Mouse (Mus musculus) forebrain, embryonic 10.5 days (tissue): ENCODE data around the gene Slc8a1. TPM values are rescaled to one million over a fixed set of nuclear protein-coding genes. Genes with fewer than 3 reads are reported as not detected.
A peak's percentile ranks its signal among the peaks of the same experiment; 100 is the strongest.

Source experiments
- DNase-seq: peaks from one replicate; pipeline ENCODE4 v3.0.0-alpha.2; 2017; ENCODE audit warnings: low spot score; ENCODE audit errors: extremely low spot score
- H3K27ac ChIP-seq: fragments of 300-500 bp; sonication (generic); 2 replicates; pipeline ENCODE4 v1.5.1; 2016; ENCODE audit warnings: mild to moderate bottlenecking
- H3K27me3 ChIP-seq: fragments of 300-500 bp; sonication (generic); 2 replicates; pipeline ENCODE4 v1.6.1; 2016; ENCODE audit warnings: mild to moderate bottlenecking; ENCODE audit not compliant: poor library complexity, severe bottlenecking
- H3K36me3 ChIP-seq: fragments of 300-500 bp; sonication (generic); replicated peaks from 2 replicates; pipeline ENCODE4 v1.6.1; 2016; ENCODE audit warnings: mild to moderate bottlenecking, moderate library complexity
- H3K4me1 ChIP-seq: fragments of 300-500 bp; sonication (generic); 2 replicates; pipeline ENCODE4 v1.6.1; 2016
- H3K4me3 ChIP-seq: fragments of 300-500 bp; sonication (generic); 2 replicates; pipeline ENCODE4 v1.5.1; 2016; ENCODE audit warnings: mild to moderate bottlenecking, moderate library complexity
- H3K9me3 ChIP-seq: fragments of 300-500 bp; sonication (generic); 2 replicates; pipeline ENCODE4 v1.6.1; 2016; ENCODE audit warnings: mild to moderate bottlenecking, moderate library complexity
- WGBS: fragments of 180-500 bp; shearing (Covaris S2); methylation state at CpG from one replicate; pipeline ENCODE4 v1.1.7; 2016; 5-methylcytosine and 5-hydroxymethylcytosine counted together
- polyA plus RNA-seq: library from polyadenylated mRNA; unstranded; fragments of >200 nt; fragmentation: Nextera tagmentation; extraction: Ambion mirVana; gene quantifications from 2 replicates; pipeline ENCODE4 v1.2.1, GENCODE M21; 2016

Slc8a1 gene
- polyA plus RNA-seq, 1 experiment from 2014 or later, result 0.69 TPM

DNA sequence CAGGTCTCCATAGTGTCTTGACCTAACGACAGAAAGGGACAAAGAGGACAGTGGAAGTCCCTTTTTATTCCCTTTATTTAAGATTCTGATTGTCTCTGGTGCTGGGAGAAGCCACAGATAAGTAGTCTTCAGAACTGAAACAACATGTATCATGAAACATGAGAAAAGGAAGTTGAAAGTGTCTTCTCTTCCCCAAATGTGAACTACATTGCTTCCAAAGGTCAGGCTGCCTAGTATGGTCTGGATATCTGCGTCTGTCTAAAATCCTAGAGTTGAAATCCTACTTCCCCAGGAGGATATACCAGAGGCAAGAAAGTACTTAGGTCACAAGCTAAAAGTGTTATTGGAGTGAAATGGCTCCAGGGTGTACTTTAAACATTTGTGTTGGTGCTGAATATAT lies 34.9 kb downstream of the Slc8a1 start:
- Histone ChIP-seq H3K4me1 (peaks cover 12% of the 10 kb centered on the region), H3K36me3 (no peaks in the 10 kb centered on the region), H3K27me3 (no peaks in the 10 kb centered on the region), H3K4me3 (no peak overlapping the region), H3K27ac (no peak overlapping the region), H3K9me3 (no peaks in the 10 kb centered on the region)
- 73% methylated on average over 2 of the region's 2 CpGs for WGBS
- no peak for DNase-seq

DNA sequence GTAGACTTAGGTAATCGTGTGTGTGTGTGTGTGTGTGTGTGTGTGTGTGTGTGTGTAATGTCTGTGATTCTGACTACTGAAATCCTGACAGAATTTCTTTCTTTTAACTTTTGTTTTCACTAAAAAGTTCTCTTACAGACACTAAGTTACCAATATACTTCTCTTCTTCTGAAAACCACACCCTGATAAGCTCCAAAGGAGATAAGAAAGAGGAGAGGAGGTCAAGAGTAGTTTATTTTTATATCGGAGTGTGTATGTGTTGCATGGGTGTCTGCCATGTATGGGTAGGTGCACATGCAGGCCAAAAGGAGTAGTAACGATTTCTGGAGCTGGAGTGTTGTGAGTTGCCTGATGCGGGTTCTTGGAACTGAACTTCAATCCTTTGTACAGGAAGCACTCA lies 36.5 kb downstream of the Slc8a1 start:
- Histone ChIP-seq H3K27ac (no peak overlapping the region), H3K27me3 (no peaks in the 10 kb centered on the region), H3K36me3 (no peaks in the 10 kb centered on the region), H3K4me1 (peaks cover 12% of the 10 kb centered on the region), H3K9me3 (no peaks in the 10 kb centered on the region), H3K4me3 (no peak overlapping the region)
- DNase-seq, result no peak
- WGBS, result 90% methylated on average over 4 of the region's 4 CpGs

DNA sequence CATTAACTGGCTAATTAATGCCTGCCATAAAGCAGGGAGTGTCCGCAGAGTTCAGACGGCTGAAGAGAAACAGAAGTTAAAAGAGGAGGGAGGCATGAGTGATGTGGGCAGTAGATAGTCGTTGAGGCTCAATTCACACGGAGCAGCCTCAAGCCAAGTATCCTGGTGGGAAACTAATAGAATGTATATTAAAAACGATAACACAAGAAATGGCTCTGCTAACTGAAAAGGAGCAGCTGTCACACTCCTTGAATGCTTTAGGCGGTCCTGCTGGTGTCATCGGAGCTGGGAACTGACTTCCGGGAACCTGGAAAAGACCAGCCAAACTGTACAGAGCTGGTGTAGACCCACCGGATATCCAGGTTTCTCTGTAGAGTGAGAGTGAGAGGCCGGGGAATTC lies 39.4 kb downstream of the Slc8a1 start:
- no peak overlapping the region for H3K27ac ChIP-seq
- H3K9me3 ChIP-seq, result no peaks in the 10 kb centered on the region
- H3K27me3 ChIP-seq, result no peaks in the 10 kb centered on the region
- H3K4me1 ChIP-seq, result peaks cover 12% of the 10 kb centered on the region
- no peak overlapping the region for H3K4me3 ChIP-seq
- DNase-seq, result no peak
- 53% methylated on average over 10 of the region's 10 CpGs for WGBS
- H3K36me3 ChIP-seq, result no peaks in the 10 kb centered on the region

DNA sequence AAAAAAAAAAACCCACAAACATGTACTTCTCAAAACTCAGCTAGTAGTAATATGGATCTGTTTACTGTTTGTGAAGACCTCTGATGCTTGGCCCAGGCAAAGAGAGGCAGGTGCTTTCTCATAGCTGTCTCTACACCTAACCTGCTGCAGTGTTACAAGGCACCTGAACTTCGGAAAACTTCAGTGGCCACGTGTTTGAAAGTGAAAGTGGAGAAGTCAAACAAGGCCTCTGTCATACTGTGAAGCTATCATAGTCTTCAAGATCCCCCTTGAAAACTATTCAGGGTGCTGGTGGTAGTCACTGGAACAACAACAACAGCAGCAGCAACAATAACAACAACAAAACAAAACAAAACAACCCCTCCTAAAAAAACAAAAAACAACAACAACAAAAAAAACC lies 40.5 kb downstream of the Slc8a1 start:
- H3K4me1 ChIP-seq, result peaks cover 12% of the 10 kb centered on the region
- H3K27ac ChIP-seq, result no peak overlapping the region
- WGBS, result 79% methylated on average over 2 of the region's 2 CpGs
- no peaks in the 10 kb centered on the region for H3K27me3 ChIP-seq
- no peak for DNase-seq
- H3K9me3 ChIP-seq, result no peaks in the 10 kb centered on the region
- no peaks in the 10 kb centered on the region for H3K36me3 ChIP-seq
- no peak overlapping the region for H3K4me3 ChIP-seq

DNA sequence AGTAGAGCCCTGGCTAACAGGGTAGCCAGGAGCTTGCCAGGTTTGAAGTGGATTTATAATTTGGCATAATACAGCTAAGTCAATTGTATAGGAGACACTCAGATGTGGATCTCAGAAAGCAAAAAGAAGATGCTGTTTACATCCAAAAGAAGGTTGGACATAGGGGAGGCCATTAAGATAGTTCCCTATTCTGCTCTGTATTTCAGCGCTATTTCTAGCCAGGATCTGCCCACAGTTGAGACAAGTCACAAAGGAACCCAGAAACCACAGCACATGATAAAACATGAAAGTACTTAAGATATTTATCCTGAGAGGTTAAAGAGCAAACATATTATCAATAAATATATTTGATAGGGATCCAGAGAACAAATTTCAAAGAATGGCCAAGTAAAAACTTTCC lies 43.2 kb downstream of the Slc8a1 start:
- Histone ChIP-seq H3K27ac (no peak overlapping the region), H3K36me3 (no peaks in the 10 kb centered on the region), H3K4me1 (peaks cover 12% of the 10 kb centered on the region), H3K4me3 (no peak overlapping the region), H3K27me3 (no peaks in the 10 kb centered on the region), H3K9me3 (no peaks in the 10 kb centered on the region)
- WGBS, result 91% methylated on average over 1 of the region's 1 CpGs
- DNase-seq, result no peak

DNA sequence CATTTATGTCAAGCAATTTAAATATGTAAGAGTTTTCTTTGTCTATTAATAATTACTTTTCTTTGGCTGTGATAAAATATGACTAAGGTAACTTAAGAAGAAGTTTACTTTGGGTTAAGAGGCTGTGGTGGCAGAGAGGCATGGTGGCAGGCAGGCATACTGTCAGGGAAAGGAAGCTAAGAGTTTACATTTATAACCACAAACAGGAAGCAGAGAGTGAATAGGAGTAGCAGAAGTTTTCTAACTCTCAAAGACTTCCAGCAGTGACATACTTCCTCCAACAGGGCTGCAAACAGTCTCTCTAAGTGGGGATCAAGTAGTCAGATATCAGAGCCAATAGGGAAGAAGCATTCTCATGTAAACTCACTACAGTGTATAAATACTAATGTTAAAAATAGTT lies 58.6 kb downstream of the Slc8a1 start:
- Histone ChIP-seq H3K36me3 (no peaks in the 10 kb centered on the region), H3K4me3 (no peak overlapping the region), H3K9me3 (no peaks in the 10 kb centered on the region), H3K27me3 (no peaks in the 10 kb centered on the region), H3K27ac (no peak overlapping the region), H3K4me1 (no peaks in the 10 kb centered on the region)
- no peak for DNase-seq

DNA sequence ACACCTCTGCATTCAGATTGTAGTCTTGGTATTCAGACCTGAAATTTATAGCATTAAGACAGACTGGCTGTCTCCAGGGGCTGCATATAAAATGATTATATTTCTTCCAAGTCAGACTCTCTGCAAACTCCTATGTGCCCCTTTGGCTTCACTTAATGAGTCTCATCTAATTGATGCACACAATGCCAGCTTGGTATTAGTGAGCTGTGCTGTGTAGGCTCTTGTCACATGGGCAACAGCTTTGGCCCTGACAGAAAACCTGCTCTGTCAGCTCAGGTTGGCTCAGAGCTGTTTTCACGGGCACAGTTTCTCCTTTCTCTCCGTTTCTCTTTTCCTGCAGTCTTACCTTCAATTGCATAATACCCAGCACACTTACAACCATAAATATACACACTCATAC lies 60.7 kb downstream of the Slc8a1 start:
- no peak for DNase-seq
- Histone ChIP-seq H3K27ac (no peak overlapping the region), H3K36me3 (no peaks in the 10 kb centered on the region), H3K9me3 (no peaks in the 10 kb centered on the region), H3K27me3 (peaks cover 17% of the 10 kb centered on the region), H3K4me1 (no peaks in the 10 kb centered on the region), H3K4me3 (no peak overlapping the region)
- 85% methylated on average over 2 of the region's 2 CpGs for WGBS

DNA sequence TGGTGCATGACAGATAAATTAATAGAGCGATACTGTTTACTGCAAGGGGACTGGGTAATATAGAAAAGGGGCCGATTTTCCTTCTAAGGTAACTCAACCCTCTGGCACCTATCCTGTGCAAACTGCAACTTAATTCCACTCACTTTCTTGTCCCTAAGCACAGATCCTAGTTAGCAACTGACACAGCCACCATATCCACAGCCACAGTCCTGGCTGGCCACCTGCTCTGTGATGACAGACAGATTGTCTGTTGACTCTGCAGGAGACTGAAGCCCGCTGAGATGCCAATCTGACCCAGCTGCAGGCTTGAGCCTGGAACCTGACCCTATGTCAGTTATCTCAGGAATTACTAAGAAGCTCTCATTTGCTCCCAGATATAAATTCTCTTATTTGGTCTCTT lies 62.0 kb downstream of the Slc8a1 start:
- DNase-seq, result no peak
- no peak overlapping the region for H3K4me3 ChIP-seq
- no peaks in the 10 kb centered on the region for H3K36me3 ChIP-seq
- H3K27me3 ChIP-seq, result peaks cover 30% of the 10 kb centered on the region
- H3K4me1 ChIP-seq, result peaks cover 8% of the 10 kb centered on the region
- no peaks in the 10 kb centered on the region for H3K9me3 ChIP-seq
- no peak overlapping the region for H3K27ac ChIP-seq
- WGBS, result 70% methylated on average over 3 of the region's 3 CpGs

DNA sequence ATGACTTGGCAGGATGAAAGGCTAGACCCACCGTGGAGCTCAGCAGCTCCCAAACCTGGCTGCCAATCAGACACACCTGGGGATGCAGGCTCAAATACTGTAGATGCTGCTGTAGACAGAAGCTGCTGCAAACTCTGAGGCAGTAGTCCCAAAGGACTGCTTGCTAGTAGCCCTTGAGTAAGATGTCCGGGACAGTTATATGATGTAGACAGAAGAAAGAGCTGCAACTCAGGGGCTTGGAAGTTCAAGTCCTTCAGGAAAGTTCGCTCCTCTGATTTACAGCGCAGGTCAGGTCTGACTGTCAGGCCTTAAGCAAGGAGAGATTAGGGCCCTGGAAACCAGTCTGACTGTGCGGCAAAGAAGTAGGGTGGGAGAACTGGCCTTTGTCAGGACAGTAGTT lies 66.9 kb downstream of the Slc8a1 start:
- Histone ChIP-seq H3K27ac (no peak overlapping the region), H3K4me1 (peaks cover 34% of the 10 kb centered on the region), H3K27me3 (peaks cover 57% of the 10 kb centered on the region), H3K36me3 (no peaks in the 10 kb centered on the region), H3K4me3 (no peak overlapping the region), H3K9me3 (no peaks in the 10 kb centered on the region)
- DNase-seq, result peak; percentile 17
- 4% methylated on average over 5 of the region's 5 CpGs for WGBS

DNA sequence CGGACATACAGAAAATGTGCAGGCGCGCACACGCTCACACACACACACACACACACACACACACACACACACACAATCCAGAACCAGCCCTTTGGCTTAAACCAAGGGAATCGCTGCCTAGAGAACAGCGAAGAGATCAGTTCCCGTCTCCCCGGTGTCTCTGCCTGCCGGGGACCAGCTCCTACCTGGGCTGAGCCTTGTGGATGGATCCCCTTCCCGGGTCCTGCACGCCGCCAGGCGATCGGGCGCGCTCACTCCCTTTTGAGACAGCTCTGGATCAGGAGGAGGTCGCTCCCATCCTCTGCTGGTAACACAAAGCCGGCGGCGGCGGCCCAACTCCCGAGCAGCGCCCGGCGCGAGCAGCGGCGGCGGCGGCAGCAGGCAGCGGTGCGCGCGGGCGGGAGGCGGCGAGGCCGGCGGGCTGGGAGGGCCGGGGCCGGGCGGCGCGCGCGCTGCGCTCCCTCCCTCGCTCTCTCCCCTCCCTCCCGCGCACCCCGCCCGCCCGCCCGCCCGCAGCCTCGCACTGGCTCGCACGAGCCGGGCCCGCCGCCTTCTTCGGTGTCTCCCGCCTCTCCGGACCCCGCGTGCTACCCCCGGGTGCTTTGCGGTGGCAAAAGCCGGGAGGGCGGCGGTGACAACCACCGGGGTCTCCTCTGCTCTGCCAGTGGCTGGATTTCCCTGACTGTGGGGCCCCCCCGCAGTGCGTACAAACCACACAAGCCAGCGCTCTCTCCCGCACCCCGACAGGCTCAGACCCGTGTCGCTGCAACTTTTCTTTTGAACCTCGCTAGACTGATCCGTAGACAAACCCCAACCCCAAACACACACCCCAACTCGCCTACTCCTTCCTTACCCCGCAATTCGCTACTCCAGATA lies 68.1 kb downstream of the Slc8a1 start:
- peaks cover 57% of the 10 kb centered on the region for H3K27me3 ChIP-seq

DNA sequence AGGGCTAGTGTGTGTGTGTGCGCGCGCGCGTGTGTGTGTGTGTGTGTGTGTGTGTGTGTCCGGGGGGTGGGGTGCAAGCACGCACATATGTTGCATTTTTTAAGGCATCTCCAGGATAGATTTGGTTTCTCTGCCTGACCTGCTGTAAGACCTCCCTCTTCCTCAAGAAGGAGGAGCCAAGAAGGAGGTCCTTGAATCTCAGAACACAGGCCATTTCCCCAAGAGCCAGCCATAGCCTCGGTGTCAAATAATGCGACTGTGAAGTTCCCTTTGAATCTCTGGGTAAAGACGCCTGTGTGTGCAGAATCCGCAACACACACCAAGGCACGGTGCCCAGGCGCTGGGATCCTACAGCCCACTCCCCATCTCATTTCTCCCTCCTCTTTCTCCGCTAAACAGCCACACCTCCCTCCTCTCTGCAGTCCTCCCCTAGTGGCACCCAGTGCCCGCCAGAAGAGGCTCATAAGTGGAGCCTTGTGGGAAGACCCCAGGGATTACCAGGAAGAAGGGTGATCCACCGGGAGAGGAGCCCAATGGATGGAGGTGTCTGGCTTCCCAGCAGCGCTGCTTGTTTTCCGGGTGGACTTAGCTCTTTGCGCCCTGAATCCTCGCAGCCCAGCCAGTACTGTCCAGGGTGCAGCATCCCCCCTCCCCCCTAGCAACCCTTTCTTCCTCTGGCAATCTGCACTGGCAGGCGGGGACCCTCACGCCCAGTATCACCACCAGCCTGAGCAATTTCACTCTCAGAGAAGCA lies 68.9 kb downstream of the Slc8a1 start:
- under 1% methylated on average over 22 of the region's 22 CpGs for WGBS
- peak overlapping the region; percentile 72 for H3K4me3 ChIP-seq
- peaks cover 57% of the 10 kb centered on the region for H3K27me3 ChIP-seq
- no peaks in the 10 kb centered on the region for H3K36me3 ChIP-seq
- peak; percentile 67 for DNase-seq
- peaks cover 34% of the 10 kb centered on the region for H3K4me1 ChIP-seq
- H3K9me3 ChIP-seq, result no peaks in the 10 kb centered on the region
- H3K27ac ChIP-seq, result peak overlapping the region; percentile 87

More for the DNA sequence above, 68.1 kb downstream of the Slc8a1 start:
- Histone ChIP-seq H3K9me3 (no peaks in the 10 kb centered on the region), H3K27ac (peak overlapping the region; percentile 87), H3K4me3 (peak overlapping the region; percentile 72), H3K4me1 (peaks cover 34% of the 10 kb centered on the region), H3K36me3 (no peaks in the 10 kb centered on the region)
- WGBS, result 1% methylated on average over 60 of the region's 84 CpGs
- DNase-seq, result no peak

DNA sequence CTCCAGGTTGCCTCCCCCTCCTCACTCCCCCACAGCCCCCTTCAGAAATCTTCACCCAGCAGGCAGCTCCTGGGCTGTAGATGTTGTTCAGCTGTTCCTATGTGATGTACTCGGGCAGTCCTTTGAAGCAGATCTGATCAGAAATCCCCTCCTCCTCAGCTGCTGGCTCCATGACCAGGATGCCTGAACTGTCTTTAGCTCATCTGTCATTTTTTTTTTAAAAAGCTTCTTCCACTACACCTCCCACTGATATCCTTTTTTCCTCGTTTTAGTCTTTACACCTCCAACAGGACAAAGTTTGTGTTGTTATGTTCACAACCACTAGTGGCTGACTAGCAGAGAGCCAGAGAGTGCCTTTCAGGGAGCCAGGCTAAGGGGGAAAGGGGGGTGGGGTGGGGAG lies 69.7 kb downstream of the Slc8a1 start:
- Histone ChIP-seq H3K4me1 (peaks cover 34% of the 10 kb centered on the region), H3K9me3 (no peaks in the 10 kb centered on the region), H3K27ac (no peak overlapping the region), H3K36me3 (no peaks in the 10 kb centered on the region), H3K27me3 (peaks cover 50% of the 10 kb centered on the region), H3K4me3 (peak overlapping the region; percentile 72)
- 8% methylated on average over 2 of the region's 2 CpGs for WGBS
- DNase-seq, result no peak

DNA sequence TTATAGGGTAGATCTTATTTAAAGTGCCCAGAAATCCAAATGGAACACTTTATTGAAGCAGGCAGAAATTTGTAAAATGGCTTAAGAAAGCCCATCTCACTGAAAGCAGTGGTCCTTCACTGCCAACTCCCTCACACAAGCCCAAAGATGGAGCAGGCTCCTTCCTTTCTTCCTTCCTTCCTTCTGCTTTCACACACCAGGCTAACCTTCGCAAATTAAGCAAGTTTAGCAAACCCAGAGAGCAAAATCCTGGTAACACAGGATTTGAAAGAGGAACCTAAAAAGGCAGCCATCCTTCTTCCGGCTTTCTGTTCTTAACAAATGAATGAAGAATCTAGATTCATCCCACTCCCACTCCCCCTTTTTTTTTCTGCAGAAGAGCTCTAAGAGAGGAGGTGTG lies 70.2 kb downstream of the Slc8a1 start:
- H3K4me3 ChIP-seq, result no peak overlapping the region
- WGBS, result 74% methylated on average over 2 of the region's 2 CpGs
- DNase-seq, result no peak
- H3K9me3 ChIP-seq, result no peaks in the 10 kb centered on the region
- no peaks in the 10 kb centered on the region for H3K36me3 ChIP-seq
- no peak overlapping the region for H3K27ac ChIP-seq
- H3K4me1 ChIP-seq, result peaks cover 34% of the 10 kb centered on the region
- peaks cover 44% of the 10 kb centered on the region for H3K27me3 ChIP-seq
